Mouse (Mus musculus) megakaryocyte, embryonic 14.5 days (primary cell): ENCODE data around the gene Uqcc2. TPM values are rescaled to one million over a fixed set of nuclear protein-coding genes. Genes with fewer than 3 reads are reported as not detected.

Experiments used
- H3K27me3 ChIP-seq: replicated peaks from 2 replicates; pipeline ENCODE3; 2012; ENCODE audit warnings: inconsistent platforms
- H3K36me3 ChIP-seq: replicated peaks from 2 replicates; pipeline ENCODE3; 2012; ENCODE audit warnings: low read length, inconsistent platforms, mixed read lengths
- H3K4me1 ChIP-seq: 2 replicates; pipeline ENCODE4 v1.6.1; 2012; ENCODE audit warnings: inconsistent platforms
- H3K4me3 ChIP-seq: replicated peaks from 2 replicates; pipeline ENCODE3; 2012; ENCODE audit warnings: moderate library complexity, mild to moderate bottlenecking, inconsistent platforms
- H3K9me3 ChIP-seq: 2 replicates; pipeline ENCODE4 v1.6.1; 2012; ENCODE audit warnings: inconsistent platforms
- FLI1 ChIP-seq: IDR thresholded peaks from 2 replicates; pipeline ENCODE4 v1.6.1; 2012; ENCODE audit warnings: low read length, inconsistent platforms, mixed read lengths
- GATA1 ChIP-seq: IDR thresholded peaks from 3 replicates; pipeline ENCODE4 v1.6.1; 2012; ENCODE audit warnings: mixed read lengths, low read length, inconsistent platforms, borderline replicate concordance
- polyA plus RNA-seq: library from polyadenylated mRNA; stranded (reverse); fragments of >175 nt; gene quantifications from 2 replicates; pipeline ENCODE4 v1.2.3, GENCODE M21; 2012; ENCODE audit warnings: low replicate concordance; ENCODE audit not compliant: insufficient read depth

Uqcc2 gene
- polyA plus RNA-seq, 1 experiment: 163 TPM

- Histone ChIP-seq H3K4me1 (peaks cover 6% of the 10 kb centered on the region), H3K36me3 (peaks cover 5% of the 10 kb centered on the region), H3K4me3 (no peak overlapping the region), H3K9me3 (0 out of 2 replicates have a peak, but pooled peaks cover 4% of the 10 kb centered on the region), H3K27me3 (peaks cover 56% of the 10 kb centered on the region)
- TF ChIP-seq FLI1 (no peak), GATA1 (no peak)
Measured at GRCm38 (mm10) chr17:27090068-27090467, 43.6 kb downstream of the Uqcc2 start.

GRCm38 (mm10) chr17:27087426-27087825, 46.3 kb downstream of the Uqcc2 start:
- TF ChIP-seq FLI1 (no peak), GATA1 (no peak)
- H3K4me3 ChIP-seq: no peak overlapping the region
- peaks cover 57% of the 10 kb centered on the region for H3K27me3 ChIP-seq
- 0 out of 2 replicates have a peak, but pooled peaks cover 4% of the 10 kb centered on the region for H3K9me3 ChIP-seq
- H3K36me3 ChIP-seq: peaks cover 5% of the 10 kb centered on the region
- H3K4me1 ChIP-seq: peaks cover 32% of the 10 kb centered on the region

GRCm38 (mm10) chr17:27085676-27086075, 48.0 kb downstream of the Uqcc2 start:
- TF ChIP-seq GATA1 (no peak), FLI1 (no peak)
- peaks cover 42% of the 10 kb centered on the region for H3K4me1 ChIP-seq
- H3K27me3 ChIP-seq: peaks cover 56% of the 10 kb centered on the region
- H3K9me3 ChIP-seq: 0 out of 2 replicates have a peak, but pooled peaks cover 4% of the 10 kb centered on the region
- H3K4me3 ChIP-seq: no peak overlapping the region
- H3K36me3 ChIP-seq: no peaks in the 10 kb centered on the region

GRCm38 (mm10) chr17:27083601-27084000, 50.1 kb downstream of the Uqcc2 start:
- Histone ChIP-seq H3K36me3 (no peaks in the 10 kb centered on the region), H3K9me3 (0 out of 2 replicates have a peak, but pooled peaks cover 4% of the 10 kb centered on the region), H3K27me3 (peaks cover 47% of the 10 kb centered on the region), H3K4me3 (peak overlapping the region; percentile 79), H3K4me1 (peaks cover 60% of the 10 kb centered on the region)
- TF ChIP-seq GATA1 (no peak), FLI1 (no peak)

GRCm38 (mm10) chr17:27082796-27083195, 50.9 kb downstream of the Uqcc2 start:
- Histone ChIP-seq H3K36me3 (no peaks in the 10 kb centered on the region), H3K4me1 (peaks cover 62% of the 10 kb centered on the region), H3K27me3 (peaks cover 42% of the 10 kb centered on the region), H3K9me3 (peaks cover 6% of the 10 kb centered on the region), H3K4me3 (peak overlapping the region; percentile 51)
- TF ChIP-seq GATA1 (no peak), FLI1 (no peak)

GRCm38 (mm10) chr17:27081868-27082267, 51.8 kb downstream of the Uqcc2 start:
- H3K4me3 ChIP-seq: no peak overlapping the region
- H3K4me1 ChIP-seq: peaks cover 62% of the 10 kb centered on the region
- H3K9me3 ChIP-seq: peaks cover 15% of the 10 kb centered on the region
- TF ChIP-seq GATA1: no peak
- no peak for TF ChIP-seq FLI1
- H3K36me3 ChIP-seq: no peaks in the 10 kb centered on the region
- peaks cover 33% of the 10 kb centered on the region for H3K27me3 ChIP-seq

DNA sequence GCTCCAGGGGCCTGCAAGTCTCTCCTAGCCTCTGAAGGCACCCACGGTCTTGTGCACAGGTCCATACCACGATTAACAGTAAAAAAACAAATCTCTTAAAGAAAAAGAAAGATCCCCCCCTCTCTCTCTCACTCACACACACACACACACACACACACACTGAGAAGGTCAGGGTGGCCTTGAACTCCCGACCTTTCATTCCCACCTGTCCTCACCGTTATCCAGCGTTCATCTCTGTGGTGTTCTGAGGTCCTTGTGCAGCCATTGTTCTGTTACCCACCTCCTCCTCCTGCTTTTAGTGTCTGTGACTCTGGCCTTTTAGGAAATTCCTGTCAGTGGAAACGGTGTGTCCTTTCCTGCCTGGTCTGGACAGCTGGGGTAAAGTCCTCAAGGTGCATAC, 55.2 kb downstream of the Uqcc2 start:
- no peaks in the 10 kb centered on the region for H3K36me3 ChIP-seq
- H3K4me1 ChIP-seq: peaks cover 58% of the 10 kb centered on the region

DNA sequence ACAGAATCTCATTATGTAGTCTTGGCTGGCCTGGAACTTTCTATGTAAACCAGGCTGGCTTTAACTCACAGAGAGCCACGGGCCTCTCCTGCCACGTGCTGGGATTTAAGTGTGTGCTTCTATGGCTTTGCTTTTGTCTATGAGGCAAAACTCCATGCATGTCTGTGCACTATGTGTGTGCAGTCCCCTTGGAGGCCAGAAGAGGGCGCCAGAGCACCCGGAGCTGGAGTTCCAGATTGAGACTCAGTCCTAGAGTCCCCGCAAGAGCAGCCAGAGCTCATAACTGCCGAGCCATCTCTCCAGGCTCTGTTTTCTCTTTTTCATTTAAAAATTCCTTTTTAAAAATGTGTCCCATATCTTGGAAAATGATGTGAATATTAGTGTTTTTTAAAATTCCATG, 55.8 kb downstream of the Uqcc2 start:
- no peak for TF ChIP-seq GATA1
- no peak for TF ChIP-seq FLI1
- peaks cover 11% of the 10 kb centered on the region for H3K9me3 ChIP-seq
- peaks cover 52% of the 10 kb centered on the region for H3K4me1 ChIP-seq
- H3K36me3 ChIP-seq: no peaks in the 10 kb centered on the region
- peaks cover 42% of the 10 kb centered on the region for H3K27me3 ChIP-seq
- H3K4me3 ChIP-seq: no peak overlapping the region

More for the DNA sequence above, 55.2 kb downstream of the Uqcc2 start:
- TF ChIP-seq GATA1: no peak
- TF ChIP-seq FLI1: no peak
- Histone ChIP-seq H3K27me3 (peaks cover 44% of the 10 kb centered on the region), H3K9me3 (peaks cover 11% of the 10 kb centered on the region), H3K4me3 (no peak overlapping the region)

DNA sequence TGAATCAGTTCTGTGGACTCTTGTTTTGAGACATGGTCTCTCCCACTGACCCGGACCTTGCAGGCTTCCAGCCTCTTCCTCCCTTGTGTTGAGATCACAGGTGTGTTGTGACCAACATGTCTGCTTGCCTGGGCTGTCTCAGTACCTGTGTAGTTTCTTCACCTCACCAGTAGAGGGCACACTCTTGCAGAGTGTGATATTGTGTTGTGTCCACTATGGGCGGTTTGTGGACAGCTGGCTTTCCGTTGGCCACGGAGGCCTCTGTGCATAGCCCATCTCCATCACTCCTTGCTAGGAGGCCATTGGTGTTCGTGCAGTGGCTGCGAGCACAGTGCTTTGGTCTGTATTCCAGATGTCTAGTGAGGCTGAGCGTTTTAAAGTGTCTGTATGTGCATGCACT, 56.6 kb downstream of the Uqcc2 start:
- no peak for TF ChIP-seq GATA1
- peaks cover 11% of the 10 kb centered on the region for H3K9me3 ChIP-seq
- peaks cover 46% of the 10 kb centered on the region for H3K4me1 ChIP-seq
- H3K27me3 ChIP-seq: peaks cover 49% of the 10 kb centered on the region
- no peak overlapping the region for H3K4me3 ChIP-seq
- no peaks in the 10 kb centered on the region for H3K36me3 ChIP-seq

DNA sequence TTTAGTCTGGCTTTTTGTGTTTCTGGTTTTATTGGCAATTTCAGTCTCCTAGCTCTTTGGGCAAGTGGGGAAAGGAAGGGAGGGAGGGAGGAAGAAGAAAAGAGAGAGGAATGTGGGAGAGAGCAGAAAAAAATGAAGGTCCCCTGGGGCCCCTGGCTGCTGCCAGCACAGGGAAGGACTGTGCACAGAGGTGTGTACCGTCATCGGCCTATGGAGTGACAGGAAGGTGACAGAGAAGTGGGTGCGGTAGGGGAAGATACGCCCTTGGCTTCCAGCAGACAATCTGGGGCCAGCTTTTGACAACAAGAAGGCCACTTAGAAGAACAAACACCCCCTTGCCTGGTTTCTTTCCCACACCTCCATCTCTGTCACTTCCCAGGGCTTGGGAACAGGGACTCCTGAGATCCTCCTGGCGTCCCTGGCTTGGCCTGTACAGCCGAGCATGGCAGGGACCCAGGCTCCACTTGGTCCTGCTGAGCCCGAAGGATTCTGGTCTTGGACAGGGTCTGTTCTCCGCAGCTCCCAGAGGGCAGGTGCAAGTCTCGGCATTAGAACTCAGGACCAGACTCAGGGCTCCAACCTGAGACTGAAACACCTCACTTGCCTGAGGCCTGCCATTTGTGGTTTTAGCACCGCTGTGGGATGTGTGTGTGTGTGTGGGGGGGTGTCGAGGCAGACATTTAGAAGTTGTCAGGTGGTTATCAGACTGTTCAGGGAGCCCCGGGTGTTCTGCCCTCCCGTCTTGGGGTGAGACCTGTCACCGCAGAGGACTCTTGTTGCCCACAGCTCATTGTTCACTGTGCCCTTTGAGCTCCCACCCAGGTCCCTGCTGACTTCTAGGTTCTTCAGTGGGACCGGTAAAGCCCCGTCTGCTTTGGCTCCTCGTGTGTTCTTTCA, 58.6 kb downstream of the Uqcc2 start:
- Histone ChIP-seq H3K36me3 (no peaks in the 10 kb centered on the region), H3K27me3 (peaks cover 53% of the 10 kb centered on the region), H3K4me1 (peaks cover 31% of the 10 kb centered on the region), H3K9me3 (peaks cover 11% of the 10 kb centered on the region), H3K4me3 (no peak overlapping the region)
- no peak for TF ChIP-seq FLI1
- no peak for TF ChIP-seq GATA1
